Mouse (Mus musculus): ENCODE data around the gene Mfap1a.

GRCm38 (mm10) chr2:121522006-121522405 lies 15.5 kb upstream of the Mfap1a start:
- TF ChIP-seq POLR2A (IDR thresholded peaks at IDR 0.05; ENCODE audit: control insufficient read depth, extremely low read depth, insufficient read depth, low read length, poor library complexity): no peak
- no peak for TF ChIP-seq CTCF (IDR thresholded peaks at IDR 0.05; ENCODE audit: borderline replicate concordance, control insufficient read depth, extremely low read depth, insufficient read depth, low read length, poor library complexity)

Measured in thymus, adult 2 months (tissue).